Mouse (Mus musculus) small intestine, adult 2 months (tissue): ENCODE measurements around the gene Alcam. TPM values are rescaled to one million over a fixed set of nuclear protein-coding genes. Genes with fewer than 3 reads are reported as not detected.

Experiments
- H3K27ac ChIP-seq: fragments of 200-500 bp; 2 replicates; pipeline ENCODE4 v1.5.1; 2012; ENCODE audit warnings: low read depth, low read length, control low read depth, inconsistent platforms; ENCODE audit not compliant: insufficient read depth
- H3K27me3 ChIP-seq: fragments of 200-500 bp; 2 replicates; pipeline ENCODE4 v1.6.1; 2012; ENCODE audit warnings: mild to moderate bottlenecking, moderate library complexity, low read length, inconsistent platforms; ENCODE audit not compliant: control insufficient read depth, insufficient read depth
- H3K36me3 ChIP-seq: fragments of 200-500 bp; 2 replicates; pipeline ENCODE4 v1.6.1; 2012; ENCODE audit warnings: mild to moderate bottlenecking, low read length, control low read depth, inconsistent platforms; ENCODE audit not compliant: control insufficient read depth, insufficient read depth
- H3K4me1 ChIP-seq: fragments of 200-500 bp; 2 replicates; pipeline ENCODE4 v1.6.1; 2012; ENCODE audit warnings: low read length, inconsistent platforms, mixed read lengths; ENCODE audit not compliant: control insufficient read depth, insufficient read depth, insufficient read length
- H3K4me3 ChIP-seq: fragments of 200-500 bp; 2 replicates; pipeline ENCODE4 v1.5.1; 2012; ENCODE audit warnings: low read depth, mild to moderate bottlenecking, control low read depth, inconsistent platforms, low read length, moderate library complexity
- CTCF ChIP-seq: fragments of 200-500 bp; IDR thresholded peaks from 2 replicates; pipeline ENCODE4 v1.5.1; 2012; ENCODE audit warnings: low read depth, mild to moderate bottlenecking, control low read depth, inconsistent platforms, low read length, moderate library complexity, mixed read lengths; ENCODE audit not compliant: insufficient replicate concordance, insufficient read length; ENCODE audit errors: extremely low read depth
- POLR2A ChIP-seq: fragments of 200-500 bp; IDR thresholded peaks from 2 replicates; pipeline ENCODE4 v1.6.1; 2012; ENCODE audit warnings: low read depth, mild to moderate bottlenecking, control low read depth, inconsistent platforms, low read length, moderate library complexity
- WGBS: fragments of 180-500 bp; shearing (Covaris S2); methylation state at CpG from one replicate; pipeline ENCODE4 v1.1.7; 2018; 5-methylcytosine and 5-hydroxymethylcytosine counted together
- polyA plus RNA-seq: library from polyadenylated mRNA; depleted of rRNA; stranded (reverse); fragments of >200 nt; gene quantifications from 2 replicates; pipeline ENCODE4 v1.2.3, GENCODE M21; 2012

The Alcam gene
- polyA plus RNA-seq, 1 experiment = 2.4 TPM

GRCm38 (mm10) chr16:52443055-52443454 is 10.8 kb downstream of the Alcam start:
- 78% methylated on average over 1 of the region's 1 CpGs for WGBS
- no peaks in the 10 kb centered on the region for H3K36me3 ChIP-seq
- H3K4me1 ChIP-seq = no peaks in the 10 kb centered on the region; the same call in 1 of the 2 replicates

DNA sequence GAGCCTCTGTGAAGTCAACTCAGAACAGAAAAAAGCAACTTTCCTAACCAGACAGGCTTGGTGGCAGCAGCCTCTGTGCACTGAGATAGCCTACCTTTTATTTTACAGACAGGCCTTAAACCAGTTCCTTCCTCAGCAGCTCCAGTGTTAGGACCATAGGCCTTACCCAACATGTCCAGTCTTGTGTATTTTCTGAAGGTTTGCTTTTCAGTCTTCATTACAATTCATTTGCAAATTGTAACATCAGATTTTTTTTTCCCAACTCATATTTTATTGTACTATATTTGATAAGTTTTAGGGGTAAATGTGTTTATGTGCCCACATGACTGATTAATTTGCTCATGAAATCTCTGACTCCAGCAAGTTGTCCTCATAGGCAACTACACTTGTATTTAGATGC is 14.3 kb downstream of the Alcam start:
- TF ChIP-seq CTCF (no peak), POLR2A (no peak)
- H3K4me1 ChIP-seq = no peaks in the 10 kb centered on the region; the same call in 1 of the 2 replicates
- H3K27me3 ChIP-seq = no peaks in the 10 kb centered on the region
- H3K4me3 ChIP-seq = no peak overlapping the region
- H3K27ac ChIP-seq = peak overlapping the region; percentile 84
- no peaks in the 10 kb centered on the region for H3K36me3 ChIP-seq

More at GRCm38 (mm10) chr16:52443055-52443454, 10.8 kb downstream of the Alcam start:
- TF ChIP-seq POLR2A (no peak), CTCF (no peak)
- H3K27ac ChIP-seq = no peak overlapping the region
- H3K4me3 ChIP-seq = no peak overlapping the region
- no peaks in the 10 kb centered on the region for H3K27me3 ChIP-seq

DNA sequence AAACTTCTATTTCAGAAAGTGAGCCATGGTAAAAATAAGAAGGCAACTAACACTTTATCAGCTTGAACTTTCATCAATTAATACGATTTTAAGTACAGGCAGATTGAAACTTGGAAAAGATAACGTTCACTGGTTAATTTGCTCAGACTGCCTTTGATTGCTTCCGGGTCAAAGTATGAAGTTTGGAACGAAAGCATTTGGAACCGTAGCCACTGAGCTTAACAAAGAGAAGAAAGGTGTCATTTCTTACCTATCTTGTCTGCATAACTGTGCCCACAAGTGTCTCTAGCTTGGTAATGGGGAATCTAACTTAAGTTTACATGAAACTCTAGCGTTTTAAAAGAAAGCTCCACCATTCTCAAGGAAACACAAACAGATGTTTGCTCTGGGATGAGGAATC is 14.9 kb downstream of the Alcam start:
- Histone ChIP-seq H3K27me3 (no peaks in the 10 kb centered on the region), H3K27ac (peak overlapping the region; percentile 52), H3K36me3 (no peaks in the 10 kb centered on the region), H3K4me3 (no peak overlapping the region), H3K4me1 (no peaks in the 10 kb centered on the region; the same call in 1 of the 2 replicates)
- no peak for TF ChIP-seq POLR2A
- TF ChIP-seq CTCF = no peak
- WGBS = 28% methylated on average over 6 of the region's 6 CpGs

DNA sequence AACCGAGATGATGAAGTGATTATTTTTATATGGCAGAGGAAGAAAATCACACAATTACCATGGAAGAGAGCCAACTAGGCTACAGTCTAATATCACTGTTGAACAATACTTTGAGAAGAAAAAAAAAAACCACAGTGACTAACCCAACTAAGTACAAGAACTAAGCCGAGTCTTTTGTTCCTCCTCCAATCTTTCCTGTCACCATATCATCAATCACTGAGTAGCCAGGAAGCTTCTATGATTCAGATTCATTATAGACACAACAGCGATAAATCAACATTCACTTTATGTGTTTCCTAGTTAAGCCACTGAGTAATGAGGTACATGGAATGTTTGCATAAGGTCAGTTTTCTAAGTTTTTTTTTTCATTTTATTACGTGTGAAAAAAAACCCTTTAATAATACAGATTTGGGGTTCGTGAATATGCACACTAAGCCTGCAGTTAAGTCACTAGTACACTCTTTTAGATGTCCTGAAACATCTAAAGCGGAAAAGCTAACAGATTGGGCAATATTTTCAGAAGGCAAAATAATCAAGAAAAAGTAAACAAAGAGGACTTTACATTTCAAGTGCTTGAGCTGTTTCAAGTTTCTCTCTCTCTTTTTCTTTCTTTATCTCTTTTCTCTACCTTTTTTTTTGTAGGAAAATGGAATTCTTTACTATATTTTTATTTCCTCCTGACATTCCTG is 15.5 kb downstream of the Alcam start:
- Histone ChIP-seq H3K36me3 (no peaks in the 10 kb centered on the region), H3K4me3 (no peak overlapping the region), H3K27me3 (no peaks in the 10 kb centered on the region), H3K4me1 (no peaks in the 10 kb centered on the region; the same call in 1 of the 2 replicates), H3K27ac (no peak overlapping the region)
- 17% methylated on average over 6 of the region's 6 CpGs for WGBS
- TF ChIP-seq POLR2A (no peak), CTCF (no peak)

DNA sequence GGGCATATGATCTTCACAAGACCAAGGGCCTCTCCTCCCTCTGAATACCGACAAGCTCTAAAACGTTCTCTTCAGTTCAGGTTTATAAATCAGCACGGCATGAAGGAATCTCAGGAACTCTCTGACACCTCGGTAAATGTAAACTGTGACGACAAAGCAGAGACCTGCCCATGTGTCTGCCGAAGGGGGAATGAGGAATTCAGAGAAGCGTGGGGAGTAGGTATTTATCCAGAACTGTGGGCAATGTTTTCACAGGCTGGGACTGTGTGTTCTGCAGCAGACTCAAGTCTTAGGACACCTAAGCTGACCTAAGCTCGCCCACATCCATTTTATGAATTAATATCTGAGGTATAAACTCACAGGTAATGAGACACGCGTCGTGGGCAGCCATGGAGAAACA is 20.7 kb downstream of the Alcam start:
- WGBS = 73% methylated on average over 11 of the region's 11 CpGs
- Histone ChIP-seq H3K27ac (no peak overlapping the region), H3K4me3 (no peak overlapping the region), H3K4me1 (no peaks in the 10 kb centered on the region), H3K36me3 (no peaks in the 10 kb centered on the region), H3K27me3 (no peaks in the 10 kb centered on the region)
- TF ChIP-seq POLR2A (no peak), CTCF (no peak)

DNA sequence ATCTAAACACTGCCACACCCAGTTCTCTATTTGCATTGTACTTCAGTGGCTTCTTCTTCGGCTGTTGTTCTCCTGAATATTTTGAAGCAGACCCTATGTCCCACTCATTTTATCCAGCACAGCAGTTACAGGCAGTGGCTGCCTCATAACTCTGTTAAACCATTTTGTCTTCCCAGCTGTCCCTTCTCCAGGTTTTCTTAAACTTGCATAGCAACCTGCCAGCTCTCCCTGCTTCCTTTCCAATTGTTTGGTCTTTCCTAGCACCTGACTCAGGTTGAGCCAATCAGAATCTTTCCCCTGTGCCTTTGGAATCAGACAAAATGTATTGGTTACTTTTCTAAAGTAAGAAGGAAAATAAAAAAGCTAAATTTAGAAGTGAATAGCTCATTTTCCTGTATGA is 21.8 kb downstream of the Alcam start:
- 37% methylated on average over 1 of the region's 1 CpGs for WGBS

DNA sequence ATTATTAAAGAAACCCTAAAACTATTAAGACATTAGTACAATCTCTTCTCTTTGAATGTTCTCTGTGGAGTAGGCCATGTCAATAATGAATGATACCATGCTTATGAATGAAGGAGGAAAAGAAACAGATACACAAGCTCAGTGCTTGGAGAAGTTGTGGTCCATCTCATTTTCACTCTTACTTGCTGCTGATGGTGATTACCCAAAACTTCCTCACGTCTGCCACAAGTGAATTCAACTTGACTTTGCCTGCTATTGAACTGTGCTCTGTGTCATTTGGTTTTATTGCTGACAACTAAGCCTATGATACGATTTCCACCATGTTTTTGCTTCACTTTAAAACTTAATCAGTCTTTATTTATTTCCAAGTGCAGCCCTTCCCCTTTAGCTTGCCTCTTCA is 22.3 kb downstream of the Alcam start:
- no peak for TF ChIP-seq CTCF
- no peaks in the 10 kb centered on the region for H3K4me1 ChIP-seq
- H3K4me3 ChIP-seq = no peak overlapping the region
- 55% methylated on average over 2 of the region's 2 CpGs for WGBS
- no peak overlapping the region for H3K27ac ChIP-seq
- H3K27me3 ChIP-seq = no peaks in the 10 kb centered on the region
- no peaks in the 10 kb centered on the region for H3K36me3 ChIP-seq

More for the DNA sequence above, 21.8 kb downstream of the Alcam start:
- TF ChIP-seq CTCF (no peak), POLR2A (no peak)
- Histone ChIP-seq H3K27ac (no peak overlapping the region), H3K36me3 (no peaks in the 10 kb centered on the region), H3K27me3 (no peaks in the 10 kb centered on the region), H3K4me3 (no peak overlapping the region), H3K4me1 (no peaks in the 10 kb centered on the region)
